16 mouse cellular contexts compared by ENCODE assay signal in the genomic region with DNA sequence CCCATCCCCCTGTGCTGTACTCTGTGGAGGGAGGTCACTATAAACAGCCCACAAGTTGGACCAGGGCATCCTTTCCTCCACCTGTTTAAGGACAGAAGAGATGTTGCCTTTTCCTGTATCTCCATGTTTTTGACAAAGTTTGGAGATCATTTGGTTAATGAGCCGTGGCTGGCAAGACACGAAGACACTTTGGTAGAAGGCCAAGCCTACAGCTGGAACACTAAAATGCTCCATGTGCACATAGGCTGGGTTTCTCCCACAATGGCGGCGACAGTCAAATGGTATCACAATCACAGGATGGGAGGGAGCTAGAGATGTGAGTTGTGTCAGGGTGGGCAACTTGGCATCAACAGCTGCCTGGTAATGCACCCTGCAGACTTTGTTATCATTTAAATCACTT.
"Had no signal": no experiment of that assay in that cellular context is flagged by ENCODE, and none has a peak within 500 bp of the region (broad histone marks: within the 10 kb centered on the region; RNA-seq: fewer than 3 reads in every experiment).

No protein-coding gene starts in this region.

- H3K4me1 ChIP-seq: liver, embryonic 15.5 days; megakaryocyte, embryonic 14.5 days had no signal

- H3K9ac ChIP-seq: liver, embryonic 15.5 days had no signal

- H3K27ac ChIP-seq: kidney, postnatal 0 days; left cerebral cortex, adult 2 months; limb, embryonic 10.5 days; liver, embryonic 15.5 days; macrophage; stomach, postnatal 0 days had no signal

- H3K4me2 ChIP-seq: liver, embryonic 11.5 days; liver, embryonic 15.5 days; midbrain, embryonic 11.5 days had no signal

- H3K27me3 ChIP-seq: liver, embryonic 15.5 days had no signal

- ATAC-seq: inflammation-experienced regulatory T-cells, adult 6 months; intestine, postnatal 0 days had no signal

- H3K36me3 ChIP-seq: limb, embryonic 10.5 days; liver, embryonic 15.5 days had no signal

- H3K4me3 ChIP-seq: layer of hippocampus, adult 2 months; left cerebral cortex, adult 2 months; limb, embryonic 10.5 days; liver, embryonic 15.5 days; megakaryocyte, embryonic 14.5 days had no signal

- DNase-seq: kidney, adult 9 months; kidney, postnatal 4 days; right cerebral cortex, postnatal 25 days; thymus, postnatal 4 days had no signal

- H3K9me3 ChIP-seq: limb, embryonic 10.5 days; liver, embryonic 15.5 days; megakaryocyte, embryonic 14.5 days had no signal
